Mouse (Mus musculus): ENCODE measurements around the gene Fam169b.
"Not testable (repeated sequence)": the region's sequence is repeated elsewhere in the genome, so short reads cannot be mapped to it uniquely, and the experiment has no call there.

Fam169b gene

GRCm38 (mm10) chr7:68264531-68264930, 9.1 kb upstream of the Fam169b start:
- peak; percentile 47 to 72 for DNase-seq

- DNase-seq, result no peak
Measured at GRCm38 (mm10) chr7:68265391-68265790, 8.2 kb upstream of the Fam169b start.

- DNase-seq, result no peak
Measured at GRCm38 (mm10) chr7:68266691-68267090, 6.9 kb upstream of the Fam169b start.

GRCm38 (mm10) chr7:68270551-68270950, 3.1 kb upstream of the Fam169b start:
- DNase-seq, result no peak

GRCm38 (mm10) chr7:68271816-68272215, 1.8 kb upstream of the Fam169b start:
- DNase-seq, result no peak

- peak; percentile 45 to 79 for DNase-seq
Measured at GRCm38 (mm10) chr7:68272607-68273006, 1.0 kb upstream of the Fam169b start.

GRCm38 (mm10) chr7:68274218-68274617, 579 bp downstream of the Fam169b start:
- no peak for DNase-seq

- no peak for DNase-seq
Measured at GRCm38 (mm10) chr7:68274951-68275350, 1.3 kb downstream of the Fam169b start.

- DNase-seq, result not testable (repeated sequence)
Measured at GRCm38 (mm10) chr7:68275445-68275837, 1.8 kb downstream of the Fam169b start.

- peak; percentile 60 to 80 for DNase-seq
Measured at GRCm38 (mm10) chr7:68275838-68276731, 2.4 kb downstream of the Fam169b start.

- peak in 1 of 2 experiments; percentile 28 for DNase-seq
Measured at GRCm38 (mm10) chr7:68277054-68277896, 3.6 kb downstream of the Fam169b start.

GRCm38 (mm10) chr7:68277897-68278270, 4.2 kb downstream of the Fam169b start:
- no peak for DNase-seq

- peak in 1 of 2 experiments; percentile 19 for DNase-seq
Measured at GRCm38 (mm10) chr7:68278385-68278784, 4.7 kb downstream of the Fam169b start.

- DNase-seq, result peak in 1 of 2 experiments; percentile 13
Measured at GRCm38 (mm10) chr7:68278908-68279307, 5.3 kb downstream of the Fam169b start.

- peak in 1 of 2 experiments; percentile 20 for DNase-seq
Measured at GRCm38 (mm10) chr7:68279481-68279880, 5.8 kb downstream of the Fam169b start.

- no peak for DNase-seq
Measured at GRCm38 (mm10) chr7:68280352-68280869, 6.8 kb downstream of the Fam169b start.

- no peak for DNase-seq
Measured at GRCm38 (mm10) chr7:68281341-68281740, 7.7 kb downstream of the Fam169b start.

- no peak for DNase-seq
Measured at GRCm38 (mm10) chr7:68282304-68283132, 8.9 kb downstream of the Fam169b start.

- DNase-seq, result not testable (repeated sequence)
Measured at GRCm38 (mm10) chr7:68283133-68283520, 9.5 kb downstream of the Fam169b start.

GRCm38 (mm10) chr7:68283776-68284175, 10.1 kb downstream of the Fam169b start:
- no peak for DNase-seq

- peak in 1 of 2 experiments; percentile 50 for DNase-seq
Measured at GRCm38 (mm10) chr7:68285851-68286298, 12.2 kb downstream of the Fam169b start.

Measured in kidney, postnatal 25 days (tissue).